ENCODE assay signal across 26 mouse cellular contexts in the genomic region with DNA sequence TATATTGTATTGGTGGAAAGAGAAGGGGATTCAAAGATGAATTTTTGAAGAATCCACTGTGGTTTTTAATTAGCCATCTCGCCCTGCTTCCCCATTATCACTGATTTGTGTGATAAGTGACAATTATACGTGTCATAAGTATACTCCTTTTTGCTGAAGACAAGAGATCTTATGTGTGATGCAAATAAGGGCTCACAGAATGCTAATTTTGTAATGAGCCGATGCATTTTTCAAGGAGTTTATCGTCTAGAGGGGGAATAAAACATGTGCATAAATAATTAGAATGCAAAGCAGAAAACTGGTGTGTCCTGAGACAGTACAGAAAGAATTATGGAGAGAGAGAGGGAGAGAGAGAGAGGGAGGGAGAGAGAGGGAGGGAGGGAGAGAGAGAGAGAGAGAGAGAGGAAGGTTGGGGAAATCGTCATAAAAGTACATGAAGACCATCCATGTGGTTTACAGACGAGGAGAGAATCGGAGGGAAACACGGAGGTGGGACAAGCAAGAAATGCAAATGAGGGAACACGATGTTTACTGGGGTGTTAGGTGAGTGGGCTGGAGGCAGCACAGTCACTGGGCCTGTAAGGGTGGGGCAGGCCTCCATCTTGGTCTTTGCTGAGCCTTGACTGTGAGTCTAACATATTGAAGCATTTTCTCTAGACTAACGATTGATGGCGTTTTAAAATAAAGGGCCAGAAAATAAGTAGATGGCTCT. TPM values are rescaled to one million over a fixed set of nuclear protein-coding genes. Genes with fewer than 3 reads are reported as not detected.
DNase-seq lines count a peak whose midpoint lies in the region; ATAC-seq lines count a peak whose summit lies in the region.
"Had no signal": no experiment of that assay in that cellular context is flagged by ENCODE, and none has a peak within 500 bp of the region (broad histone marks: within the 10 kb centered on the region; RNA-seq: fewer than 3 reads in every experiment).

No protein-coding gene starts in this region.

- peaks cover 76% of the 10 kb centered on the region for H3K4me1 ChIP-seq in midbrain, embryonic 13.5 days (replicated peaks)
- H3K4me1 ChIP-seq in midbrain, embryonic 11.5 days (ENCODE audit: control insufficient read depth, insufficient read depth, low read length), result peaks cover 27% of the 10 kb centered on the region
- H3K4me1 ChIP-seq in forebrain, embryonic 12.5 days, result peaks cover 75% of the 10 kb centered on the region
- H3K4me1 ChIP-seq in forebrain, embryonic 16.5 days (replicated peaks; ENCODE audit: control insufficient read depth, insufficient read depth, low read length), result peaks cover 67% of the 10 kb centered on the region

- no peak overlapping the region for H3K9ac ChIP-seq in midbrain, embryonic 13.5 days (replicated peaks)
- H3K9ac ChIP-seq in midbrain, embryonic 11.5 days (ENCODE audit: low read length), result no peak overlapping the region
- H3K9ac ChIP-seq in forebrain, embryonic 12.5 days, result no peak overlapping the region
- no peak overlapping the region for H3K9ac ChIP-seq in forebrain, embryonic 16.5 days (replicated peaks; ENCODE audit: low read depth, low read length)
- H3K9ac ChIP-seq: heart, embryonic 13.5 days; hindbrain, embryonic 12.5 days; limb, embryonic 12.5 days; liver, embryonic 13.5 days had no signal

- H3K4me2 ChIP-seq in midbrain, embryonic 13.5 days (replicated peaks), result no peak overlapping the region
- no peak overlapping the region for H3K4me2 ChIP-seq in midbrain, embryonic 11.5 days
- no peak overlapping the region for H3K4me2 ChIP-seq in forebrain, embryonic 12.5 days
- no peak overlapping the region; the same call in 1 of the 2 replicates for H3K4me2 ChIP-seq in forebrain, embryonic 16.5 days (ENCODE audit: low read length)
- H3K4me2 ChIP-seq: heart, embryonic 13.5 days; hindbrain, embryonic 12.5 days; limb, embryonic 12.5 days; liver, embryonic 13.5 days had no signal

- 0 out of 2 replicates have a peak, but pooled peaks cover 5% of the 10 kb centered on the region for H3K27me3 ChIP-seq in midbrain, embryonic 13.5 days
- H3K27me3 ChIP-seq in midbrain, embryonic 11.5 days (ENCODE audit: control insufficient read depth, insufficient read depth, low read length), result no peaks in the 10 kb centered on the region; the same call in 1 of the 2 replicates
- no peaks in the 10 kb centered on the region; the same call in 1 of the 2 replicates for H3K27me3 ChIP-seq in forebrain, embryonic 12.5 days
- no peaks in the 10 kb centered on the region for H3K27me3 ChIP-seq in forebrain, embryonic 16.5 days (replicated peaks; ENCODE audit: control insufficient read depth, insufficient read depth, low read length)
- H3K27me3 ChIP-seq: heart, embryonic 13.5 days; hindbrain, embryonic 12.5 days; liver, embryonic 13.5 days had no signal

- DNase-seq in midbrain, embryonic 11.5 days (ENCODE audit: low spot score, missing footprints), result no peak
- DNase-seq in retina, embryonic 14.5 days (ENCODE audit: low spot score), result peak; percentile 76
- no peak for DNase-seq in left cerebral cortex, postnatal 25 days (ENCODE audit: low spot score in 2 of 2)
- DNase-seq in adrenal gland, adult 18-20 months (ENCODE audit: low spot score in 2 of 2), result no peak
- DNase-seq: adrenal gland, postnatal 10 days; cerebellum, adult 8-10 months; cerebellum, postnatal 36 days; embryo, embryonic 11 days; gastrocnemius, postnatal 14 days; heart, adult 18-20 months; heart, postnatal 14 days; kidney, adult 9 months; liver, embryonic 13.5 days; lung, adult 2 months; lung, postnatal 14 days; thymus, adult 2 months had no signal

- H3K4me3 ChIP-seq in midbrain, embryonic 13.5 days (replicated peaks), result no peak overlapping the region
- H3K4me3 ChIP-seq in midbrain, embryonic 11.5 days (ENCODE audit: low read depth, low read length), result no peak overlapping the region
- H3K4me3 ChIP-seq in forebrain, embryonic 12.5 days (replicated peaks), result no peak overlapping the region
- H3K4me3 ChIP-seq in forebrain, embryonic 16.5 days (replicated peaks; ENCODE audit: low read length), result no peak overlapping the region
- H3K4me3 ChIP-seq: heart, embryonic 13.5 days; hindbrain, embryonic 12.5 days; layer of hippocampus, adult 2 months; limb, embryonic 12.5 days; liver, embryonic 13.5 days had no signal

- no peaks in the 10 kb centered on the region for H3K36me3 ChIP-seq in midbrain, embryonic 13.5 days
- no peaks in the 10 kb centered on the region for H3K36me3 ChIP-seq in midbrain, embryonic 11.5 days (ENCODE audit: control insufficient read depth, insufficient read depth, low read length)
- H3K36me3 ChIP-seq in forebrain, embryonic 12.5 days (replicated peaks), result no peaks in the 10 kb centered on the region
- H3K36me3 ChIP-seq in forebrain, embryonic 16.5 days (ENCODE audit: control insufficient read depth, insufficient read depth), result no peaks in the 10 kb centered on the region
- H3K36me3 ChIP-seq: heart, embryonic 13.5 days; hindbrain, embryonic 12.5 days; limb, embryonic 12.5 days; liver, embryonic 13.5 days had no signal

- peak overlapping the region; percentile 83 for H3K27ac ChIP-seq in midbrain, embryonic 13.5 days
- H3K27ac ChIP-seq in midbrain, embryonic 11.5 days (ENCODE audit: low read depth, low read length), result no peak overlapping the region
- H3K27ac ChIP-seq in forebrain, embryonic 12.5 days, result peak overlapping the region; percentile 89
- peak overlapping the region; percentile 88 for H3K27ac ChIP-seq in forebrain, embryonic 16.5 days (ENCODE audit: low read length)
- H3K27ac ChIP-seq: heart, embryonic 13.5 days; layer of hippocampus, adult 2 months; limb, embryonic 12.5 days; liver, embryonic 13.5 days; stomach, postnatal 0 days had no signal

- no peaks in the 10 kb centered on the region for H3K9me3 ChIP-seq in midbrain, embryonic 13.5 days
- H3K9me3 ChIP-seq in midbrain, embryonic 11.5 days (ENCODE audit: control insufficient read depth, low read length), result no peaks in the 10 kb centered on the region
- no peaks in the 10 kb centered on the region for H3K9me3 ChIP-seq in forebrain, embryonic 12.5 days
- no peaks in the 10 kb centered on the region for H3K9me3 ChIP-seq in forebrain, embryonic 16.5 days (ENCODE audit: control insufficient read depth, low read length)
- H3K9me3 ChIP-seq: heart, embryonic 13.5 days; hindbrain, embryonic 12.5 days; limb, embryonic 12.5 days; liver, embryonic 13.5 days had no signal

- ATAC-seq in midbrain, embryonic 13.5 days, result no peak
- no peak for ATAC-seq in midbrain, embryonic 11.5 days (ENCODE audit: low FRiP score)
- peak; percentile 32; the same call in 1 of the 2 replicates for ATAC-seq in forebrain, embryonic 12.5 days (ENCODE audit: low FRiP score)
- peak; percentile 53 for ATAC-seq in forebrain, embryonic 16.5 days
- ATAC-seq: activated CD4-positive, CD25-positive, alpha-beta regulatory T cell, adult 4 months; intestine, embryonic 16.5 days had no signal

- intact Hi-C loops in left cerebral cortex, postnatal 25 days (cut with DNase I), result no loop called here

- 66% methylated on average over 11 of the region's 11 CpGs for WGBS in midbrain, embryonic 13.5 days
- WGBS in midbrain, embryonic 11.5 days, result 82% methylated on average over 11 of the region's 11 CpGs
- WGBS in forebrain, embryonic 12.5 days, result 44% methylated on average over 11 of the region's 11 CpGs
- WGBS in forebrain, embryonic 16.5 days, result 19% methylated on average over 11 of the region's 11 CpGs

RNA-seq across cellular contexts. Expression of gene Lyrm9, which starts 8.9 kb away (rescaled TPM):
- polyA plus RNA-seq in midbrain, embryonic 13.5 days (2015; fragmentation: Nextera tagmentation; extraction: Ambion mirVana), result 25.3 and 28.2 TPM in 2 replicates
- polyA plus RNA-seq in midbrain, embryonic 11.5 days (2014; fragmentation: Nextera tagmentation; extraction: Ambion mirVana), result 15.4 and 15.9 TPM in 2 replicates
- polyA plus RNA-seq in forebrain, embryonic 12.5 days (2016; fragmentation: Nextera tagmentation; extraction: Ambion mirVana), result 24.8 and 26.0 TPM in 2 replicates
- polyA plus RNA-seq in forebrain, embryonic 16.5 days (2015; fragmentation: Nextera tagmentation; extraction: Ambion mirVana), result 26.3 and 29.8 TPM in 2 replicates
- 10 to 100 TPM; 29.6 to 33.6 TPM for total RNA-seq in left cerebral cortex, postnatal 25 days (2021)
- total RNA-seq in adrenal gland, adult 18-20 months (2021), result 10 to 100 TPM; 26.4 to 36.8 TPM

Comparison
In these comparisons a context has a peak if more than half of its experiments do, and no peak if none do; other contexts are left out.
1. ATAC-seq: peak in forebrain, embryonic 12.5 days (single experiment) and forebrain, embryonic 16.5 days (single experiment); none in midbrain, embryonic 13.5 days (single experiment) and midbrain, embryonic 11.5 days (single experiment).